Mouse (Mus musculus): ENCODE measurements at regions not wholly inside any gene's neighbourhood (a gene's known extent, or its start where the extent isn't known, plus 50 kb on each side); places are given as distances from the start of the nearest gene placed in this dataset.
"Not testable (repeated sequence)": the region's sequence is repeated elsewhere in the genome, so short reads cannot be mapped to it uniquely, and the experiment has no call there.

- no peak for DNase-seq (ENCODE audit: low spot score in 2 of 2)
Observed at GRCm38 (mm10) chr1:185940511-185940910, 176.6 kb downstream of the Lyplal1 start.

- DNase-seq (ENCODE audit: low spot score in 2 of 2): peak in 1 of 2 experiments; percentile 26
Observed at GRCm38 (mm10) chr1:185951163-185951562, 165.9 kb downstream of the Lyplal1 start.

- not testable (repeated sequence) for DNase-seq (ENCODE audit: low spot score in 2 of 2)
Observed at GRCm38 (mm10) chr1:185955821-185956220, 161.3 kb downstream of the Lyplal1 start.

- DNase-seq (ENCODE audit: low spot score in 2 of 2): no peak
Observed at GRCm38 (mm10) chr1:185957557-185957956, 159.6 kb downstream of the Lyplal1 start.

GRCm38 (mm10) chr1:185958276-185958675 is 158.8 kb downstream of the Lyplal1 start:
- no peak for DNase-seq (ENCODE audit: low spot score in 2 of 2)

- peak in 1 of 2 experiments; percentile 23 for DNase-seq (ENCODE audit: low spot score in 2 of 2)
Observed at GRCm38 (mm10) chr1:185962606-185963005, 154.5 kb downstream of the Lyplal1 start.

- no peak for DNase-seq (ENCODE audit: low spot score in 2 of 2)
Observed at GRCm38 (mm10) chr1:185963773-185964172, 153.3 kb downstream of the Lyplal1 start.

GRCm38 (mm10) chr1:185964426-185964825 is 152.7 kb downstream of the Lyplal1 start:
- DNase-seq (ENCODE audit: low spot score in 2 of 2): no peak

GRCm38 (mm10) chr1:185967227-185967626 is 149.9 kb downstream of the Lyplal1 start:
- DNase-seq (ENCODE audit: low spot score in 2 of 2): no peak

- no peak for DNase-seq (ENCODE audit: low spot score in 2 of 2)
Observed at GRCm38 (mm10) chr1:185967816-185968215, 149.3 kb downstream of the Lyplal1 start.

GRCm38 (mm10) chr1:185968642-185969041 is 148.5 kb downstream of the Lyplal1 start:
- DNase-seq (ENCODE audit: low spot score in 2 of 2): no peak

- DNase-seq (ENCODE audit: low spot score in 2 of 2): no peak
Observed at GRCm38 (mm10) chr1:185969231-185969630, 147.9 kb downstream of the Lyplal1 start.

- no peak for DNase-seq (ENCODE audit: low spot score in 2 of 2)
Observed at GRCm38 (mm10) chr1:185977075-185977474, 140.0 kb downstream of the Lyplal1 start.

GRCm38 (mm10) chr1:185989432-185989831 is 127.7 kb downstream of the Lyplal1 start:
- DNase-seq (ENCODE audit: low spot score in 2 of 2): no peak

- DNase-seq (ENCODE audit: low spot score in 2 of 2): not testable (repeated sequence)
Observed at GRCm38 (mm10) chr1:186000066-186000465, 117.0 kb downstream of the Lyplal1 start.

GRCm38 (mm10) chr1:186013413-186013812 is 103.7 kb downstream of the Lyplal1 start:
- no peak for DNase-seq (ENCODE audit: low spot score in 2 of 2)

GRCm38 (mm10) chr1:186014166-186014565 is 102.9 kb downstream of the Lyplal1 start:
- no peak for DNase-seq (ENCODE audit: low spot score in 2 of 2)

- no peak for DNase-seq (ENCODE audit: low spot score in 2 of 2)
Observed at GRCm38 (mm10) chr1:186015831-186016561, 101.1 kb downstream of the Lyplal1 start.

GRCm38 (mm10) chr1:186017547-186017946 is 99.6 kb downstream of the Lyplal1 start:
- no peak for DNase-seq (ENCODE audit: low spot score in 2 of 2)

- no peak for DNase-seq (ENCODE audit: low spot score in 2 of 2)
Observed at GRCm38 (mm10) chr1:186019511-186019910, 97.6 kb downstream of the Lyplal1 start.

GRCm38 (mm10) chr1:186031951-186032350 is 85.2 kb downstream of the Lyplal1 start:
- DNase-seq (ENCODE audit: low spot score in 2 of 2): no peak

GRCm38 (mm10) chr1:186034443-186034842 is 82.7 kb downstream of the Lyplal1 start:
- DNase-seq (ENCODE audit: low spot score in 2 of 2): no peak
